Mouse (Mus musculus) hindbrain, postnatal 0 days (tissue): ENCODE data around the gene Zfp846. TPM values are rescaled to one million over a fixed set of nuclear protein-coding genes. Genes with fewer than 3 reads are reported as not detected.

ENCODE experiments used
- ATAC-seq: fragments of 200-750 bp; cut with Nextera tagmentation; 2 replicates; pipeline ENCODE4 v1.8.0; 2017; ENCODE audit warnings: mild to moderate bottlenecking, moderate TSS enrichment, moderate library complexity
- DNase-seq: peaks from one replicate; pipeline ENCODE4 v3.0.0-alpha.2; 2015; ENCODE audit warnings: low spot score
- H3K27ac ChIP-seq: fragments of 300-500 bp; sonication (generic); 2 replicates; pipeline ENCODE4 v1.5.1; 2014; ENCODE audit warnings: mild to moderate bottlenecking
- H3K27me3 ChIP-seq: fragments of 300-500 bp; sonication (generic); 2 replicates; pipeline ENCODE4 v1.6.1; 2014; ENCODE audit warnings: low read length, mixed read lengths; ENCODE audit not compliant: insufficient read depth
- H3K36me3 ChIP-seq: fragments of 300-500 bp; sonication (generic); 2 replicates; pipeline ENCODE4 v1.6.1; 2014; ENCODE audit warnings: low read length, mixed read lengths; ENCODE audit not compliant: insufficient read depth
- H3K4me1 ChIP-seq: fragments of 300-500 bp; sonication (generic); 2 replicates; pipeline ENCODE4 v1.6.1; 2014; ENCODE audit warnings: antibody characterized with exemption, low read length, mixed read lengths; ENCODE audit not compliant: insufficient read depth
- H3K4me2 ChIP-seq: fragments of 300-500 bp; sonication (generic); 2 replicates; pipeline ENCODE4 v1.6.1; 2014; ENCODE audit warnings: low read depth, mild to moderate bottlenecking, low read length, moderate library complexity, mixed read lengths
- H3K4me3 ChIP-seq: fragments of 300-500 bp; sonication (generic); 2 replicates; pipeline ENCODE4 v1.5.1; 2014; ENCODE audit warnings: low read length
- H3K9ac ChIP-seq: fragments of 300-500 bp; sonication (generic); replicated peaks from 2 replicates; pipeline ENCODE4 v1.6.1; 2014; ENCODE audit warnings: mild to moderate bottlenecking, low read length, moderate library complexity, mixed read lengths
- H3K9me3 ChIP-seq: fragments of 300-500 bp; sonication (generic); 2 replicates; pipeline ENCODE4 v1.6.1; 2016; ENCODE audit warnings: low read length, mixed read lengths
- CTCF ChIP-seq: IDR thresholded peaks from 2 replicates; pipeline ENCODE4 v1.5.1; 2016; ENCODE audit warnings: antibody characterized with exemption, control low read depth, low read depth
- WGBS: fragments of 180-500 bp; shearing (Covaris S2); extraction: QIAGEN DNeasy Blood & Tissue Kit; methylation state at CpG from one replicate; pipeline ENCODE4 v1.1.7; 2014; 5-methylcytosine and 5-hydroxymethylcytosine counted together
- polyA plus RNA-seq: library from polyadenylated mRNA; unstranded; fragments of >200 nt; fragmentation: Nextera tagmentation; extraction: Ambion mirVana; gene quantifications from 2 replicates; pipeline ENCODE4 v1.2.1, GENCODE M21; 2015
- total RNA-seq: library from RNA; depleted of rRNA; stranded (reverse); fragments of >200 nt; gene quantifications from 2 replicates; pipeline ENCODE4 v1.2.3, GENCODE M21; 2014; rRNA removed

Gene Zfp846
- total RNA-seq (16.4 and 17.4 TPM in 2 replicates), polyA plus RNA-seq (38.6 and 40.6 TPM in 2 replicates)

- 0 out of 2 replicates have a peak, but pooled peaks have one; percentile 8 for TF ChIP-seq CTCF
- no peaks in the 10 kb centered on the region for H3K9me3 ChIP-seq
- H3K4me2 ChIP-seq, result peak within 1 kb of the TSS; percentile 52
- under 1% methylated on average over 30 of the region's 30 CpGs for WGBS
- ATAC-seq, result peak; percentile 99
- no peaks in the 10 kb centered on the region for H3K36me3 ChIP-seq
- H3K27me3 ChIP-seq, result peaks cover 9% of the 10 kb centered on the region
- DNase-seq, result peak; percentile 95
- peak within 1 kb of the TSS; percentile 51 for H3K4me3 ChIP-seq
- peak within 1 kb of the TSS; percentile 58 for H3K9ac ChIP-seq
- no peaks in the 10 kb centered on the region for H3K4me1 ChIP-seq
- H3K27ac ChIP-seq, result peak within 1 kb of the TSS; percentile 77
These were observed at the start of gene Zfp846 for GRCm38 (mm10) chr9:20581175-20581634. Zfp846 (plus strand) TSS chr9:20581291.

GRCm38 (mm10) chr9:20534326-20534926 is 46.7 kb upstream of the Zfp846 start:
- no peak for TF ChIP-seq CTCF
- Histone ChIP-seq H3K36me3 (no peaks in the 10 kb centered on the region), H3K9ac (no peak overlapping the region), H3K9me3 (no peaks in the 10 kb centered on the region), H3K4me3 (no peak overlapping the region), H3K4me1 (no peaks in the 10 kb centered on the region), H3K4me2 (no peak overlapping the region), H3K27ac (no peak overlapping the region), H3K27me3 (no peaks in the 10 kb centered on the region)
- DNase-seq (peak; percentile 15), ATAC-seq (peak; percentile 70; the same call in 1 of the 2 replicates)
- WGBS, result 78% methylated on average over 8 of the region's 8 CpGs

GRCm38 (mm10) chr9:20536598-20536997 is 44.5 kb upstream of the Zfp846 start:
- no peak for TF ChIP-seq CTCF
- no peaks in the 10 kb centered on the region for H3K4me1 ChIP-seq
- no peak for DNase-seq
- H3K4me2 ChIP-seq, result no peak overlapping the region
- H3K27ac ChIP-seq, result no peak overlapping the region
- no peak for ATAC-seq
- 79% methylated on average over 2 of the region's 2 CpGs for WGBS
- H3K4me3 ChIP-seq, result no peak overlapping the region
- H3K36me3 ChIP-seq, result no peaks in the 10 kb centered on the region
- H3K9me3 ChIP-seq, result no peaks in the 10 kb centered on the region
- no peaks in the 10 kb centered on the region for H3K27me3 ChIP-seq
- H3K9ac ChIP-seq, result no peak overlapping the region

- Histone ChIP-seq H3K4me1 (no peaks in the 10 kb centered on the region), H3K27me3 (no peaks in the 10 kb centered on the region), H3K36me3 (no peaks in the 10 kb centered on the region), H3K4me2 (peak overlapping the region; percentile 75; the same call in 1 of the 2 replicates), H3K4me3 (no peak overlapping the region), H3K9me3 (no peaks in the 10 kb centered on the region), H3K27ac (peak overlapping the region; percentile 88; the same call in 1 of the 2 replicates), H3K9ac (no peak overlapping the region)
- no peak for TF ChIP-seq CTCF
- WGBS, result 24% methylated on average over 6 of the region's 6 CpGs
- DNase-seq, result no peak
- no peak for ATAC-seq
These were observed 37.6 kb upstream of the Zfp846 start for GRCm38 (mm10) chr9:20543496-20543895.

GRCm38 (mm10) chr9:20544070-20544821 is 36.8 kb upstream of the Zfp846 start:
- Histone ChIP-seq H3K4me2 (peak overlapping the region; percentile 75), H3K4me1 (no peaks in the 10 kb centered on the region), H3K36me3 (no peaks in the 10 kb centered on the region), H3K4me3 (peak overlapping the region; percentile 42), H3K9me3 (no peaks in the 10 kb centered on the region), H3K9ac (peak overlapping the region; percentile 68), H3K27me3 (no peaks in the 10 kb centered on the region), H3K27ac (peak overlapping the region; percentile 88)
- ATAC-seq, result peak; percentile 97
- peak; percentile 51 for TF ChIP-seq CTCF
- 2% methylated on average over 42 of the region's 43 CpGs for WGBS
- DNase-seq, result peak; percentile 93

- DNase-seq (peak; percentile 68), ATAC-seq (0 out of 2 replicates have a peak, but pooled peaks have one; percentile 42)
- Histone ChIP-seq H3K27me3 (no peaks in the 10 kb centered on the region), H3K4me2 (peak overlapping the region; percentile 75), H3K9ac (peak overlapping the region; percentile 68), H3K9me3 (no peaks in the 10 kb centered on the region), H3K4me1 (no peaks in the 10 kb centered on the region), H3K4me3 (peak overlapping the region; percentile 42), H3K36me3 (no peaks in the 10 kb centered on the region), H3K27ac (peak overlapping the region; percentile 88)
- TF ChIP-seq CTCF, result peak; percentile 62
- 21% methylated on average over 8 of the region's 8 CpGs for WGBS
These were observed 35.9 kb upstream of the Zfp846 start for GRCm38 (mm10) chr9:20545151-20545550.
